In genomic region chr6:120255144-120255543, GRCm38 (mm10) we compare ENCODE assay signal across 27 mouse cellular contexts. TPM values are rescaled to one million over a fixed set of nuclear protein-coding genes. Genes with fewer than 3 reads are reported as not detected.
DNase-seq lines count a peak whose midpoint lies in the region; ATAC-seq and TF ChIP-seq lines count a peak whose summit lies in the region.
"Had no signal": no experiment of that assay in that cellular context is flagged by ENCODE, and none has a peak within 500 bp of the region (broad histone marks: within the 10 kb centered on the region; RNA-seq: fewer than 3 reads in every experiment).

No protein-coding gene starts in this region.

- no peak overlapping the region for H3K27ac ChIP-seq in ES-E14 (ENCODE audit: insufficient read depth, low read depth, low read length, poor library complexity, severe bottlenecking)
- peak overlapping the region; percentile 92 for H3K27ac ChIP-seq in kidney, adult 2 months (ENCODE audit: insufficient read depth, low read depth, low read length)
- H3K27ac ChIP-seq in midbrain, embryonic 16.5 days (ENCODE audit: low read length), result no peak overlapping the region
- H3K27ac ChIP-seq: forebrain, embryonic 10.5 days; hindbrain, embryonic 12.5 days; layer of hippocampus, adult 2 months; limb, embryonic 12.5 days; liver, embryonic 13.5 days; midbrain, embryonic 13.5 days had no signal

- H3K9me3 ChIP-seq in ES-E14 (ENCODE audit: control insufficient read depth, insufficient read depth, low read depth, low read length), result no peaks in the 10 kb centered on the region
- H3K9me3 ChIP-seq in midbrain, embryonic 16.5 days (replicated peaks; ENCODE audit: control insufficient read depth, low read length, poor library complexity, severe bottlenecking), result no peaks in the 10 kb centered on the region
- H3K9me3 ChIP-seq: forebrain, embryonic 10.5 days; hindbrain, embryonic 12.5 days; limb, embryonic 12.5 days; liver, embryonic 13.5 days; megakaryocyte, embryonic 14.5 days; midbrain, embryonic 13.5 days had no signal

- no peak overlapping the region for H3K9ac ChIP-seq in ES-E14 (ENCODE audit: insufficient read depth, low read depth, low read length, poor library complexity, severe bottlenecking)
- H3K9ac ChIP-seq in midbrain, embryonic 16.5 days (ENCODE audit: low read depth, low read length), result no peak overlapping the region
- H3K9ac ChIP-seq: hindbrain, embryonic 12.5 days; limb, embryonic 12.5 days; liver, embryonic 13.5 days; midbrain, embryonic 13.5 days had no signal

- peak; percentile 52 for ATAC-seq in erythroid progenitor cell, adult 5-6 weeks (replicated peaks; ENCODE audit: low FRiP score, poor library complexity, severe bottlenecking)
- no peak for ATAC-seq in midbrain, embryonic 16.5 days
- ATAC-seq: forebrain, embryonic 16.5 days; inflammation-experienced regulatory T-cells, adult 6 months; midbrain, embryonic 13.5 days had no signal

- H3K4me3 ChIP-seq in ES-E14 (ENCODE audit: insufficient read depth in 1 of 2, low read depth in 1 of 2, low read length in 2 of 2, poor library complexity in 1 of 2, severe bottlenecking in 1 of 2), result no peak overlapping the region
- H3K4me3 ChIP-seq in kidney, adult 2 months (ENCODE audit: insufficient read depth, low read depth, low read length), result no peak overlapping the region
- H3K4me3 ChIP-seq in midbrain, embryonic 16.5 days (ENCODE audit: low read depth, low read length), result no peak overlapping the region
- H3K4me3 ChIP-seq: forebrain, embryonic 10.5 days; hindbrain, embryonic 12.5 days; layer of hippocampus, adult 2 months; limb, embryonic 12.5 days; liver, embryonic 13.5 days; megakaryocyte, embryonic 14.5 days; midbrain, embryonic 13.5 days had no signal

- peaks cover 3% of the 10 kb centered on the region; the same call in 1 of the 2 replicates for H3K36me3 ChIP-seq in ES-E14 (ENCODE audit: control insufficient read depth, insufficient read depth, low read length, poor library complexity, severe bottlenecking)
- H3K36me3 ChIP-seq in kidney, adult 2 months (ENCODE audit: control insufficient read depth, insufficient read depth, low read length), result no peaks in the 10 kb centered on the region
- H3K36me3 ChIP-seq in midbrain, embryonic 16.5 days (ENCODE audit: control insufficient read depth, insufficient read depth, low read length), result no peaks in the 10 kb centered on the region
- H3K36me3 ChIP-seq: forebrain, embryonic 10.5 days; hindbrain, embryonic 12.5 days; limb, embryonic 12.5 days; liver, embryonic 13.5 days; midbrain, embryonic 13.5 days had no signal

- TF ChIP-seq CTCF in kidney, adult 2 months (conservative IDR thresholded peaks at IDR 0.05; ENCODE audit: insufficient read depth, insufficient read length, low read depth, low read length), result no peak

- H3K4me2 ChIP-seq in midbrain, embryonic 16.5 days (ENCODE audit: low read length), result no peak overlapping the region
- H3K4me2 ChIP-seq: hindbrain, embryonic 12.5 days; limb, embryonic 12.5 days; liver, embryonic 13.5 days; midbrain, embryonic 13.5 days had no signal

- WGBS in kidney, adult 2 months, result 28% methylated on average over 4 of the region's 4 CpGs
- WGBS in midbrain, embryonic 16.5 days, result 79% methylated on average over 4 of the region's 4 CpGs

- DNase-seq in ES-E14 (ENCODE audit: low read depth, low spot score), result no peak
- peak; percentile 51 for DNase-seq in kidney, adult 2 months
- peak; percentile 30 for DNase-seq in kidney, postnatal 14 days
- no peak for DNase-seq in retina, postnatal 1 day
- no peak for DNase-seq in liver
- DNase-seq in right cerebral cortex, adult 18-20 months, result no peak
- DNase-seq: adrenal gland, postnatal 25 days; cerebellum, adult 9-10 months; gastrocnemius, postnatal 14 days; heart, adult 18-20 months; layer of hippocampus, postnatal 36 days; liver, embryonic 13.5 days; lung, adult 2 months had no signal

- in situ Hi-C loops in ES-E14 (cut with MboI; ENCODE audit: low sequenced_read_pairs in 2 of 2, unreplicated experiment in 2 of 2), result no loop called here

- H3K4me1 ChIP-seq in ES-E14 (ENCODE audit: control insufficient read depth in 2 of 2, insufficient read depth in 2 of 2, low read length in 2 of 2, poor library complexity in 1 of 2), result peaks cover 11 to 22% of the 10 kb centered on the region in 2 experiments; a peak in 3 of 4 replicates
- peaks cover 36% of the 10 kb centered on the region for H3K4me1 ChIP-seq in kidney, adult 2 months (ENCODE audit: control insufficient read depth, insufficient read depth, low read length)
- H3K4me1 ChIP-seq in midbrain, embryonic 16.5 days (ENCODE audit: control insufficient read depth, insufficient read depth, low read length), result no peaks in the 10 kb centered on the region
- H3K4me1 ChIP-seq: megakaryocyte, embryonic 14.5 days; midbrain, embryonic 13.5 days had no signal

- H3K27me3 ChIP-seq in kidney, adult 2 months (replicated peaks; ENCODE audit: control insufficient read depth, insufficient read depth, low read length), result no peaks in the 10 kb centered on the region
- H3K27me3 ChIP-seq in midbrain, embryonic 16.5 days (ENCODE audit: control insufficient read depth, insufficient read depth, low read depth, low read length), result no peaks in the 10 kb centered on the region
- H3K27me3 ChIP-seq: hindbrain, embryonic 12.5 days; limb, embryonic 12.5 days; liver, embryonic 13.5 days; midbrain, embryonic 13.5 days had no signal

- TF ChIP-seq POLR2A in kidney, adult 2 months (IDR thresholded peaks at IDR 0.05; ENCODE audit: low read depth, low read length), result no peak

TF ChIP-seq in ES-E14, 5 proteins besides CTCF, POLR2A, EP300 and RAD21:
- 0 out of 2 replicates have a peak, but pooled peaks have one; percentile 47 for TF ChIP-seq MAFK (IDR thresholded peaks at IDR 0.05; ENCODE audit: insufficient read depth, low read depth, low read length)
- no peak for TF ChIP-seq ZNF384 (IDR thresholded peaks at IDR 0.05; ENCODE audit: low read depth, low read length)

RNA-seq across cellular contexts. Expression of gene D330020A13Rik, which starts 39.0 kb away (rescaled TPM):
- total RNA-seq in ES-E14 (2012; rRNA removed), result 4.4 and 9.8 TPM in 2 replicates
- not detected in 2 replicates for total RNA-seq in erythroid progenitor cell, adult 5-6 weeks (2015; ENCODE audit: low replicate concordance)
- total RNA-seq in erythroid progenitor cell, adult 5-6 weeks (2017; ENCODE audit: low replicate concordance), result not detected in 2 replicates
- polyA plus RNA-seq in kidney, adult 2 months (2012; rRNA removed), result 0.09 and 0.22 TPM in 2 replicates
- polyA plus RNA-seq in midbrain, embryonic 16.5 days (2015; fragmentation: Nextera tagmentation; extraction: Ambion mirVana), result not detected in 2 replicates
- total RNA-seq: heart, adult 18-20 months; heart, postnatal 25 days; layer of hippocampus, adult 2 months; layer of hippocampus, postnatal 36 days; left cerebral cortex, postnatal 14 days had no signal
- polyA plus RNA-seq: forebrain, embryonic 10.5 days; forebrain, embryonic 16.5 days; inflammation-experienced regulatory T-cells, adult 6 months; liver, embryonic 13.5 days; lung, adult 2 months; midbrain, embryonic 13.5 days; neural tube, embryonic 11.5 days; urinary bladder, adult 2 months had no signal

RNA-seq across cellular contexts. Expression of gene B4galnt3, which starts 39.2 kb away (rescaled TPM):
- 34.1 and 64.9 TPM in 2 replicates for total RNA-seq in ES-E14 (2012; rRNA removed)
- total RNA-seq in erythroid progenitor cell, adult 5-6 weeks (2015; ENCODE audit: low replicate concordance), result 0.42 TPM in 1 of 2 replicates, not detected in the other
- 1.0 and 1.9 TPM in 2 replicates for total RNA-seq in erythroid progenitor cell, adult 5-6 weeks (2017; ENCODE audit: low replicate concordance)
- 28.9 and 35.3 TPM in 2 replicates for polyA plus RNA-seq in kidney, adult 2 months (2012; rRNA removed)
- polyA plus RNA-seq in midbrain, embryonic 16.5 days (2015; fragmentation: Nextera tagmentation; extraction: Ambion mirVana), result 0.11 TPM in 1 of 2 replicates, not detected in the other

Comparison
In these comparisons a context has a peak if more than half of its experiments do, and no peak if none do; other contexts are left out.
1. DNase-seq: peak in kidney, adult 2 months (single experiment) and kidney, postnatal 14 days (single experiment); none in ES-E14 (single experiment), retina, postnatal 1 day (single experiment), liver (single experiment) and right cerebral cortex, adult 18-20 months (single experiment).
2. RNA of gene B4galnt3, which starts 39.2 kb away (total RNA-seq): 34.1 to 64.9 TPM in ES-E14; 0.42 to 1.9 TPM in erythroid progenitor cell, adult 5-6 weeks; every median in the first group is over 10 times any median in the second.